Mouse (Mus musculus) embryonic facial prominence, embryonic 14.5 days (tissue): Measurements from ENCODE around the gene Borcs6. TPM values are rescaled to one million over a fixed set of nuclear protein-coding genes. Genes with fewer than 3 reads are reported as not detected.

Experiments used
- ATAC-seq: fragments of 200-750 bp; cut with Nextera tagmentation; 2 replicates; pipeline ENCODE4 v1.8.0; 2017; ENCODE audit warnings: low read depth, moderate number of reproducible peaks, moderate TSS enrichment
- DNase-seq: peaks from one replicate; pipeline ENCODE4 v3.0.0-alpha.2; 2015; ENCODE audit warnings: low spot score
- H3K27ac ChIP-seq: fragments of 300-500 bp; sonication (generic); replicated peaks from 2 replicates; pipeline ENCODE4 v1.5.1; 2014; ENCODE audit warnings: low read depth, mild to moderate bottlenecking, low read length, moderate library complexity
- H3K27me3 ChIP-seq: fragments of 300-500 bp; sonication (generic); replicated peaks from 2 replicates; pipeline ENCODE4 v1.6.1; 2014; ENCODE audit warnings: low read length; ENCODE audit not compliant: control insufficient read depth, insufficient read depth
- H3K36me3 ChIP-seq: fragments of 300-500 bp; sonication (generic); 2 replicates; pipeline ENCODE4 v1.6.1; 2014; ENCODE audit warnings: low read length, mixed read lengths; ENCODE audit not compliant: control insufficient read depth, insufficient read depth
- H3K4me1 ChIP-seq: fragments of 300-500 bp; sonication (generic); 2 replicates; pipeline ENCODE4 v1.6.1; 2014; ENCODE audit warnings: antibody characterized with exemption, low read length; ENCODE audit not compliant: control insufficient read depth, insufficient read depth
- H3K4me2 ChIP-seq: fragments of 300-500 bp; sonication (generic); 2 replicates; pipeline ENCODE4 v1.6.1; 2014; ENCODE audit warnings: low read depth, mild to moderate bottlenecking, low read length, moderate library complexity, mixed read lengths
- H3K4me3 ChIP-seq: fragments of 300-500 bp; sonication (generic); 2 replicates; pipeline ENCODE4 v1.5.1; 2014; ENCODE audit warnings: low read depth, mild to moderate bottlenecking, low read length
- H3K9ac ChIP-seq: fragments of 300-500 bp; sonication (generic); 2 replicates; pipeline ENCODE4 v1.6.1; 2014; ENCODE audit warnings: low read depth, mild to moderate bottlenecking, low read length, moderate library complexity, mixed read lengths
- H3K9me3 ChIP-seq: fragments of 300-500 bp; sonication (generic); 2 replicates; pipeline ENCODE4 v1.6.1; 2016; ENCODE audit warnings: low read length; ENCODE audit not compliant: control insufficient read depth
- WGBS: fragments of 180-500 bp; shearing (Covaris S2); extraction: QIAGEN DNeasy Blood & Tissue Kit; methylation state at CpG from one replicate; pipeline ENCODE4 v1.1.7; 2014; 5-methylcytosine and 5-hydroxymethylcytosine counted together
- polyA plus RNA-seq: library from polyadenylated mRNA; unstranded; fragments of >200 nt; fragmentation: Nextera tagmentation; extraction: Ambion mirVana; gene quantifications from 2 replicates; pipeline ENCODE4 v1.2.1, GENCODE M21; 2014

The Borcs6 gene
- polyA plus RNA-seq, 1 experiment from 2014 or later = 12.4 TPM

DNA sequence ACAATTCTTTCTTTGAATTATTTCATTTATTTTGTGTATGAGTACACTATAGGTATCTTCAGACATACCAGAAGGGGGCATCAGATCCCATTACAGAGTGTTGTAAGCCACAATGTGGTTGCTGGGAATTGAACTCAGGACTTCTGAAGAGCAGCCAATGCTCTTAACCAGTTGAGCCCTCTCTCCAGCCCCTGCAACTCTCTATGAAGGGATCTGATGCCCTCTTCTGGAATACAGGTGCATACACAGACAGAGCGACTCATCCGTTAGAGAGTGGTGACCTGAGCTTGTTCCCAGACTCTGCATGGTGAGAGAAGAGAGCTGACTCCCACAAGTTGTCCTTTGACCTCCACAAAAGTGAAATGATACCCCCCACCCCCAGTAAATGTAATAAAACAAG is 30.7 kb upstream of the Borcs6 start:
- Histone ChIP-seq H3K9me3 (no peaks in the 10 kb centered on the region), H3K4me3 (no peak overlapping the region), H3K4me1 (no peaks in the 10 kb centered on the region), H3K36me3 (peaks cover 96% of the 10 kb centered on the region), H3K4me2 (no peak overlapping the region), H3K27me3 (no peaks in the 10 kb centered on the region), H3K27ac (no peak overlapping the region), H3K9ac (no peak overlapping the region)
- ATAC-seq (no peak), DNase-seq (no peak)
- WGBS = 75% methylated on average over 2 of the region's 2 CpGs

DNA sequence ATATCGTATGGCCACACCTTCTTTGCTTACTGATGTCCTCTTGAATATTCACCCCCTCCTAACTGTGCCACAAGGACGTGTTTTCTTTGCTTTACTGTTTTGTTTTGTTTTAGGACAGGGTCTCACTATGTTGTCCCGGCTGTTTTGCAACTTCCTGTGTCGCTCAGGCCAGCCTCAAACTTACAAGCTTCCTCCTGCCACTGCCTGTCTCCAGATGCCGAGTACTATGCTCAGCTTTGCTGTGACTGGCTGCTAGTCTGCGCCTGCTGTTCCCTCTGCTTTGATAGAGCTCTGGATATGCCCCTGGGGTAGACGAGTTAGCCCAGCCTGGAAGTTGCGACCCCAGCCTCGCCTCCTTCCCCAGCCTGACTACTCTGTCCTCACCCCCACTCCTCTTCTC is 26.0 kb upstream of the Borcs6 start:
- 57% methylated on average over 9 of the region's 9 CpGs for WGBS
- ATAC-seq (no peak), DNase-seq (no peak)
- Histone ChIP-seq H3K27ac (no peak overlapping the region), H3K4me3 (no peak overlapping the region), H3K4me1 (peaks cover 10% of the 10 kb centered on the region), H3K4me2 (no peak overlapping the region), H3K9me3 (no peaks in the 10 kb centered on the region), H3K27me3 (no peaks in the 10 kb centered on the region), H3K36me3 (peaks cover 72% of the 10 kb centered on the region), H3K9ac (no peak overlapping the region)

DNA sequence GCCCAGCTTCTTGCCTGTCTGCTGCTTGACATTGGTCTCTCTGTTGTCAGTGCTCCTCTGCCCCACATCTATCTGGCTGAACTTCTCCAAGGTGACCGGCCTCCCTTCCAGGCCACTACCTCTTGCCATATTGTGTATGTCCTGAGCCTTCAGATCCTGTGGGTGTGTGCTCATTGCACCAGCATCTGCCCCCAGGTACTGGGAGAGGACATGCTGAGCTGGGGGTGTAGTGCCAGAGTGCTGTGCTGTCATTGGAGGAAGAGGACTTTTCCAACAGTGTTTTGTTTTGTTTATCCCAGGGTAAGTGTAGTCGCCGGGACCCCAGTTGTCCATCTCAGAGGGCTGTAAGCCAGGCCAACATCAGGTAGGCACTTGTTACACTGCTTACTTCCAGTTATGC is 24.9 kb upstream of the Borcs6 start:
- Histone ChIP-seq H3K4me3 (no peak overlapping the region), H3K9ac (no peak overlapping the region), H3K27ac (no peak overlapping the region), H3K4me2 (no peak overlapping the region), H3K4me1 (peaks cover 19% of the 10 kb centered on the region), H3K36me3 (peaks cover 62% of the 10 kb centered on the region), H3K27me3 (no peaks in the 10 kb centered on the region), H3K9me3 (no peaks in the 10 kb centered on the region)
- ATAC-seq (no peak), DNase-seq (no peak)
- WGBS = 96% methylated on average over 3 of the region's 3 CpGs

DNA sequence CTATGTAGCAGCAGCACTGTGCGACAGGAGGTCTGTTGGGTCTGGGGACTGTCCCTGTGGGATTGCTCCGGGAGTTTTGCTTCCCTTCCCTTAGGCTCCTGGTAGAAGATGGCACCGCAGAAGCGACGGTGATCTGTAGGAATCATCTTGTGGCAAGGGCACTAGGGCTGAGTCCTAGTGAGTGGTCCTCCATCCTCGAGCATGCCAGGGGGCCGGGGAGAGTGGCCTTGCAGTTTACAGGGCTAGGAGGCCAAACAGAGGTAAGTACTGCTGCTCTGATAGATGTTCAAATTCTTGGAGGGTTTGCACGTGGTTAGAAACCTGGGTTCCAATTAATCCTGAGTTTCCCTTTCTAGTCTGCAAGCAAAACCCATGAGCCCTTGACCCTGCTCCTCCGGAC is 24.1 kb upstream of the Borcs6 start:
- H3K4me3 ChIP-seq = no peak overlapping the region
- peak overlapping the region; percentile 74; the same call in 1 of the 2 replicates for H3K27ac ChIP-seq
- no peak for ATAC-seq
- WGBS = 82% methylated on average over 9 of the region's 9 CpGs
- peaks cover 54% of the 10 kb centered on the region for H3K36me3 ChIP-seq
- H3K9me3 ChIP-seq = no peaks in the 10 kb centered on the region
- no peaks in the 10 kb centered on the region for H3K27me3 ChIP-seq
- no peak for DNase-seq
- peak overlapping the region; percentile 51 for H3K4me2 ChIP-seq
- peak overlapping the region; percentile 40 for H3K9ac ChIP-seq
- peaks cover 19% of the 10 kb centered on the region for H3K4me1 ChIP-seq

DNA sequence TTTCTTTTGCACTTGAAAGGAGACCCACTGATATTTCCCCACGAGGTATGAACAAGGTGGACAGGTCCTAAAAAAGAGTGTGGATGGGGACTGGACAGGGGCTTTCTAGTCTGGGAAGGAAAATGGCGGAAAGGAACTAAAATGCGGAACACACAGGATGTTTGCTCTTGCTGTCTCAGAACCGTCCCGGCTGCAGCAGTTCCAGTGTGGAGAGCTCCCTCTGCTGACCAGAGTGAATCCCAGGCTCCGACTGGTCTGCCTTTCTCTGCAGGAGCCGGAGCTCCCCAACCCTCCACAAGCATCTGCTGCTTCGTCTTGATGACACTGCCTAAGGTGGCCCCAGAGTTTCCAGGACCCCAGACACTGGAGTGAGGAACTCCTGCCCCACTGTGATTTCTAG is 23.7 kb upstream of the Borcs6 start:
- peaks cover 49% of the 10 kb centered on the region for H3K36me3 ChIP-seq
- H3K4me2 ChIP-seq = peak overlapping the region; percentile 51
- peak overlapping the region; percentile 40 for H3K9ac ChIP-seq
- WGBS = 7% methylated on average over 6 of the region's 8 CpGs
- H3K9me3 ChIP-seq = no peaks in the 10 kb centered on the region
- H3K4me3 ChIP-seq = peak overlapping the region; percentile 53; the same call in 1 of the 2 replicates
- DNase-seq (peak; percentile 93), ATAC-seq (peak; percentile 19; the same call in 1 of the 2 replicates)
- H3K4me1 ChIP-seq = peaks cover 19% of the 10 kb centered on the region
- no peaks in the 10 kb centered on the region for H3K27me3 ChIP-seq
- peak overlapping the region; percentile 74; the same call in 1 of the 2 replicates for H3K27ac ChIP-seq

DNA sequence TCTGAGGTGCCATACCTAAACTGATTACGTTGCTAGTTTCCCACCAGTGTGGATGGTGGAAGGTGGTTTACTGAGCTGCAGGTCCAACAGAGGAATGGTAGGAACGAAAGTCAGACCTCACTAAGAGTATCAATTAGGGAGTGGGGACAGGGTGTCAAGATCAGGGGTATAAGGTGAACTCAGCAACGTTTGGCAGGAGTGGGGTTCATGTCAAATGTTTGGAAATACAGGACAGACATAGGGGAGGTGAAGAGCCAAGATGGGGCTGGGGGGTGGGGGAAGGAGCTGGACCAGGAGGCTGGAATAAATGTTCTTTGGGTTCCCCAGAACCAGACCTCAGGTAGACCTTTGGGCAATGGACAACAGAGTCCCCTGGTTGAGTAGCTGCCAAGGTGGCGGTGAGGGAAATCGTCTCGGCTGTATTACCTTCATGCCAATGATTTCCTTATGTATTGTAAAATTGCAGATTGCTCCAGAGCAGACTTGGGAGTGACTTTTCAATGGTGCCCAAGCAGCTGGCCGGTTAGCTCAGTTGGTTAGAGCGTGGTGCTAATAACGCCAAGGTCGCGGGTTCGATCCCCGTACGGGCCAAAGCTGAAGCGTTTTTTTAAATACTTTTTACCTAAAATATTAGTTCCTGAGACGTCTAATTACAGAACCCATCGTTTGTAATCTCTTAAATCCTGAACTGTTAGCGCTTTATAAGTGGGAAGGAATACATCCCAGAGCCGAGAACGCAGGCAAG is 22.9 kb upstream of the Borcs6 start:
- peak overlapping the region; percentile 75 for H3K27ac ChIP-seq
- no peaks in the 10 kb centered on the region for H3K27me3 ChIP-seq
- peak; percentile 88 for DNase-seq
- no peaks in the 10 kb centered on the region for H3K9me3 ChIP-seq
- peaks cover 19% of the 10 kb centered on the region for H3K4me1 ChIP-seq
- peak overlapping the region; percentile 67 for H3K9ac ChIP-seq
- 10% methylated on average over 20 of the region's 20 CpGs for WGBS
- no peak for ATAC-seq
- peak overlapping the region; percentile 51 for H3K4me2 ChIP-seq
- peak overlapping the region; percentile 53 for H3K4me3 ChIP-seq
- peaks cover 41% of the 10 kb centered on the region for H3K36me3 ChIP-seq

DNA sequence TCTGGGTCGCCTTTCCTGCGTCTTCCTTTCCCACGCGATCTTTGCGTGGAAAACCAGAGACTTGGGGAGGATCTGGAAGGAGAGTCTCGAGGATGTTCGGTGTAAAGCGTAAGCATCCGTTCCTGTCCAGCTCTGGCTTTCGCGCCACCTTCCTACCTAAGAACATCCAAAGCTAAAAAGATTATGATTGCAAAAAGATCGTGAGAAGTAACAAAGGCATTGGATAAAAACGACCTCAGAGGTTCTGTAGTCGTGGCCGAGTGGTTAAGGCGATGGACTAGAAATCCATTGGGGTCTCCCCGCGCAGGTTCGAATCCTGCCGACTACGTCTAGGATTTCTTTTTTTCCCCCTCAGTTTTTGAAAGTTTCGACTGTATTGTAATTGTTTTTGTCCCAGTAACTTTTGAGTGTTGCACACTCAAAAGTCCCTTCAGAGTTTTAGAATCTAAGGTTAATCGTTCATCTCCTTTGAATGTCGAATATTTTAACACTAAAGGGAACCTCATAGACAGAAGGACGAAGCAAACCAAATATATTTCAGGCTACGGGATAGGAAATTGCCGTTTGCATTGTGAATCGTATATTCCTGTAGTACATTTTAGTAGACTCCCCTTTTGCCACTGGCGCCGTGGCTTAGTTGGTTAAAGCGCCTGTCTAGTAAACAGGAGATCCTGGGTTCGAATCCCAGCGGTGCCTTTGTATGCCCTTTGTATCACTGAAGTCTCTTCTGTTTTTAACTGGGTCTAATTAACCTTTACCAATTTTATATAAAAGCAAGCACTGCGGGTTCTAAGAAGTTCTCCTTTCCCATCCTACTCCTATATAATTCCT is 22.1 kb upstream of the Borcs6 start:
- H3K36me3 ChIP-seq = peaks cover 35% of the 10 kb centered on the region
- H3K9ac ChIP-seq = peak overlapping the region; percentile 67
- H3K27ac ChIP-seq = peak overlapping the region; percentile 75
- H3K9me3 ChIP-seq = no peaks in the 10 kb centered on the region
- peak overlapping the region; percentile 51 for H3K4me2 ChIP-seq
- peak overlapping the region; percentile 53 for H3K4me3 ChIP-seq
- DNase-seq (peak; percentile 94), ATAC-seq (peak; percentile 14)
- H3K4me1 ChIP-seq = peaks cover 19% of the 10 kb centered on the region
- H3K27me3 ChIP-seq = no peaks in the 10 kb centered on the region
- WGBS = under 1% methylated on average over 34 of the region's 34 CpGs

DNA sequence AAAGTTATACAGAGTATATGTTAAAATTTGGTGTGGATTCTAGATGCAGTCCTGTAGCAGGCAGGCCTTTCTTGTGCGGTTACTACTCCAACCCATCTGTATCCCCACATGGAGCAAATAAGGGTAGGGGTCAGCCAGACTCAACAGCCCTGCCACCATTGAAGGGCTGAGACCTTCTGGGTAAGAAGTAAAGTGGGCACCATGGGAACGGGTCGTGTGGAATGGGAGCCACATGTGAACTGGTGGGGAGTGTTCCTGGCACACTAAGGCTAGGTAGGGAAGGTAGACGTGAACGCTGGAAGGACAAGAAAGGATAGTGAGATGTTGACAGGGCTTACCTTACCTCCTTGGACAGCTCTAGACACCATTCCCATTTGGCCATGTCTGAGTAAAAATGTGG is 21.3 kb upstream of the Borcs6 start:
- no peak overlapping the region for H3K27ac ChIP-seq
- no peak overlapping the region for H3K9ac ChIP-seq
- peak overlapping the region; percentile 66 for H3K4me2 ChIP-seq
- peaks cover 19% of the 10 kb centered on the region for H3K4me1 ChIP-seq
- peaks cover 29% of the 10 kb centered on the region for H3K36me3 ChIP-seq
- WGBS = 67% methylated on average over 5 of the region's 5 CpGs
- H3K9me3 ChIP-seq = no peaks in the 10 kb centered on the region
- ATAC-seq (no peak), DNase-seq (no peak)
- no peaks in the 10 kb centered on the region for H3K27me3 ChIP-seq
- peak overlapping the region; percentile 53; the same call in 1 of the 2 replicates for H3K4me3 ChIP-seq
